Mouse (Mus musculus) ES-E14 (cell line): ENCODE measurements at regions not wholly inside any gene's neighbourhood (a gene's known extent, or its start where the extent isn't known, plus 50 kb on each side); places are given as distances from the start of the nearest gene placed in this dataset.

ENCODE experiments used
- CHD2 ChIP-seq: IDR thresholded peaks from 2 replicates; pipeline ENCODE4 v1.6.1; 2014; ENCODE audit warnings: mild to moderate bottlenecking, low read depth, low read length, inconsistent platforms
- HCFC1 ChIP-seq: IDR thresholded peaks from 2 replicates; pipeline ENCODE4 v1.6.1; 2012; ENCODE audit warnings: low read length, inconsistent platforms, borderline replicate concordance; ENCODE audit not compliant: insufficient read depth
- MAFK ChIP-seq: IDR thresholded peaks from 2 replicates; pipeline ENCODE4 v1.6.1; 2014; ENCODE audit warnings: mild to moderate bottlenecking, low read depth, low read length, inconsistent platforms; ENCODE audit not compliant: insufficient read depth
- ZC3H11A ChIP-seq: IDR thresholded peaks from 2 replicates; pipeline ENCODE4 v1.6.1; 2012; ENCODE audit warnings: low read depth, mild to moderate bottlenecking, inconsistent platforms, low read length, borderline replicate concordance
- ZNF384 ChIP-seq: IDR thresholded peaks from 2 replicates; pipeline ENCODE4 v1.6.1; 2012; ENCODE audit warnings: low read depth, low read length, inconsistent platforms

DNA sequence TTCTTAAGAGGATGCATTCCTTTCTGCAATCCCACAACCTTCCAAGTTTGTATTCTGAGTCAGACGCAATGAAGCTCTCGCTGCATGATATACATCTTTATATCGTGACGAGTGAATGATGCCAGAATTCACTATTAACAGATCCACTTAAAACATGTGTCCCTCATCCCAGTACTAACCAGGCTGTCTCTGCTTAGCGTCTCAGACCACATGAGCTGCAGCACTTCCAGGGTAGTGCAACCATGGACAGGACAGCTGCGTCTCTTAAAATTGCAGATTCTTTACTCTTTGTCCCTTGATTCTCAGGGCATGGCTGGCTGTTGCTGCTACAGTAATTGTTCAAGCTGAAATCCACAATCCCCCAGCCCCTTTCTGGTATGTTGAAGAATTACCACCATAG, 491.9 kb downstream of the Dcdc2c start:
- TF ChIP-seq MAFK, result no peak
- no peak for TF ChIP-seq ZNF384
- no peak for TF ChIP-seq ZC3H11A
- TF ChIP-seq CHD2, result no peak
- TF ChIP-seq HCFC1, result no peak
